Mouse (Mus musculus) brain, embryonic 14.5 days (tissue): ENCODE measurements at regions not wholly inside any gene's neighbourhood (a gene's known extent, or its start where the extent isn't known, plus 50 kb on each side); places are given as distances from the start of the nearest gene placed in this dataset.
"Not testable (repeated sequence)": the region's sequence is repeated elsewhere in the genome, so short reads cannot be mapped to it uniquely, and the experiment has no call there.

Experiments
- DNase-seq: peaks from one replicate; pipeline ENCODE4 v3.0.0-alpha.2; 2011; ENCODE audit warnings: low read depth
- CTCF ChIP-seq: fragments of 200-500 bp; IDR thresholded peaks from 2 replicates; pipeline ENCODE4 v1.5.1; 2012; ENCODE audit warnings: inconsistent platforms, mild to moderate bottlenecking, moderate library complexity, borderline replicate concordance; ENCODE audit not compliant: insufficient read depth, insufficient read length; ENCODE audit errors: extremely low read depth
- POLR2A ChIP-seq: fragments of 200-500 bp; IDR thresholded peaks from 2 replicates; pipeline ENCODE4 v1.6.1; 2012; ENCODE audit warnings: mild to moderate bottlenecking, inconsistent platforms, borderline replicate concordance; ENCODE audit not compliant: poor library complexity, insufficient read depth, insufficient read length, severe bottlenecking; ENCODE audit errors: extremely low read depth

- no peak for DNase-seq
- TF ChIP-seq POLR2A (no peak), CTCF (no peak)
Measured at GRCm38 (mm10) chr13:26865930-26866555, 96.1 kb upstream of the Hdgfl1 start.

DNA sequence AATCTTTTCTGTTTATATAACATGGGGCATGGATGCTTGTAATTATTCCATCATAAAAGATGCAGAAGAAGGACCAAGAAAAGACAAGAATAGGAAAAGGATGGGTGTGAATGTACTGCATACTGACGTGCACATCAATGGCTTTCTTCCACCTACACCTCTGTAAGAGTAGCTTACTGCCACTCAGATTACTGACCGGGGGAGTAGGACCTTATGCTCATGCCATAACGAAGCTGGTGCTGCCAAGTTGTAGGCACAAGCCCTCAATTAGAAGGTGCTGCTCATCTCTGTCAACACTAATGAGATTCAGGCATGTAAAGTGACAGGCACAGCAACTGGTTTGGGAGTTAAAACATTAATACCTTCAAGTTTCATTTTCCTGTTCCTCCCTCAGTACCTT, 97.8 kb upstream of the Hdgfl1 start:
- peak; percentile 39 for DNase-seq
- TF ChIP-seq POLR2A (no peak), CTCF (no peak)

DNA sequence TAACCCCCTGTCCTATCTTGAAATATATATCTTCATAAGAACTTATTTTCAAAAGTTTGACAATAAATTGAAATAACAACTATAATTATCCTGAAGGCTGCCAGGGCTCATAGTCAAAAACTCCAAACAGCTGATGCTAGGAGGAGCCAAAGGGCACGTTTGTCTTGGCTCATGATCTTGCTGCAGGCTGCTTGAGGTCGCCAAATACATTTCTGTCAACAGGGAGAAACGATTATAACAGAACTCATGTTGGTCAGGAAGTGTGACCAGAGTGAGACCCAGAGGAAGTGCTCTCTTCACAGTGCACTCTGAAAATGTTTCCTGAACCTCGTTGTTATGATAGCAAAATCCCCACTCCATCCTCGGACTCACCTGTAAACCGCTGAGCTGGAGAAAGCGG, 140.9 kb upstream of the Prl start:
- TF ChIP-seq POLR2A = no peak
- TF ChIP-seq CTCF = no peak

DNA sequence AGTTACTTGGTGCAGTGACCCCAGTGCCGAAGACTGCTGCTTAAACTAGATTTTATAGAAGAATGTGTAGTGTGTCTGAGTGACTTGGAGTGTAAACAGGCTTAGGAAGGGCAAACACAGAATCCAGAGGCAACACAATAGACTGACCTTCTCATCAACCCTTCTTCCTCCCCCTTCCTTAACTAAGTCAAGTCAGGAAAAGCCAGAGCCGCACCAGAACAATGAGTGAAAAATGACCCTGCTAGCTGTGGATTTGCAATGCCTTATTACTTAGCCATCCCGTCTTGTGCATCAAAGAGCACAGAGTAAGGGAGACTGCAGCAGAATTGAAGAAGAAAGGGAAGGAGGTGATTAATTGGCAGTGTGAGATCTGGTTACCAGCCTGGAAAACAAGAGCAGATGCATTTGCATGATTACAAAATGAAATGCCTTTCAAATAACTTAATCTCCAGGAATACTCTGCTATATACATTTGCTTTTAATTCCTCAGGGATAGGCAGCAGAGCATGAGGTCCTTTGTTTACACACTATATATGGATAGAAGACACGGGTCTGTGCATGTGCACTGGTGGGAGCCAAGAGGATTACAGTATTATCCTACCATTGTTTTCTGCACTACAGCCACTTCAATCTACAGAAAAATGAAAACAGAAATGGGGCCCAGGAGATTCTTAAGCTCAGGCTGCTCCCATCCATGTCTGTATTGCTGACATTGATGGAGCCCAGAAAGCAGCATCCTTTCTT, 124.5 kb upstream of the Prl start:
- TF ChIP-seq POLR2A = no peak
- no peak for TF ChIP-seq CTCF
- DNase-seq = peak; percentile 84

More for the DNA sequence above, 140.9 kb upstream of the Prl start:
- no peak for DNase-seq

DNA sequence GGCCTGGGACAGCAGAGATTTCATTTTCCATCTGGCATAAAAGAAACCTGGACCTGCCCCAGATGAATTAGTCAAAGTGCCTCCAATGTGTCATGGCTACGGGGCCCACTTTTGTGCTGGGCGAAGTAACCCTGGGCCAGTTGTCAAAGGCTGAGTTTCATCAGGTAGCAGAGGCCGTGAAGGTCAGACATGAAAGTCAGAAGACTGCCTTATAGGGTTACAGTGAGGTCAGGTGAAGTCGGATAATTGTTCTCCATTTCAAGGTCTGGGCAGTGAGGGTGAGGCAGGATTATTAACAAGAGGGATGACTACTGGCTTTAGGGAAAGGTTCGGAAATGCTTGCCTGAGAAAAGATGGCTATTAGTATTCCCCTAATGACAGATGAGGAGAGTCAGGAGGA, 123.5 kb upstream of the Prl start:
- TF ChIP-seq POLR2A (no peak), CTCF (no peak)
- no peak for DNase-seq

GRCm38 (mm10) chr13:26940436-26940835, 116.9 kb upstream of the Prl start:
- TF ChIP-seq POLR2A (no peak), CTCF (no peak)
- no peak for DNase-seq

- DNase-seq = peak; percentile 58
- TF ChIP-seq CTCF (no peak), POLR2A (no peak)
Measured at GRCm38 (mm10) chr13:26944487-26944886, 112.9 kb upstream of the Prl start.

- no peak for TF ChIP-seq CTCF
- TF ChIP-seq POLR2A = no peak
- no peak for DNase-seq
Measured at GRCm38 (mm10) chr13:26951461-26951860, 105.9 kb upstream of the Prl start.

- no peak for DNase-seq
- TF ChIP-seq POLR2A = no peak
- TF ChIP-seq CTCF = no peak
Measured at GRCm38 (mm10) chr13:26953834-26954233, 103.5 kb upstream of the Prl start.

DNA sequence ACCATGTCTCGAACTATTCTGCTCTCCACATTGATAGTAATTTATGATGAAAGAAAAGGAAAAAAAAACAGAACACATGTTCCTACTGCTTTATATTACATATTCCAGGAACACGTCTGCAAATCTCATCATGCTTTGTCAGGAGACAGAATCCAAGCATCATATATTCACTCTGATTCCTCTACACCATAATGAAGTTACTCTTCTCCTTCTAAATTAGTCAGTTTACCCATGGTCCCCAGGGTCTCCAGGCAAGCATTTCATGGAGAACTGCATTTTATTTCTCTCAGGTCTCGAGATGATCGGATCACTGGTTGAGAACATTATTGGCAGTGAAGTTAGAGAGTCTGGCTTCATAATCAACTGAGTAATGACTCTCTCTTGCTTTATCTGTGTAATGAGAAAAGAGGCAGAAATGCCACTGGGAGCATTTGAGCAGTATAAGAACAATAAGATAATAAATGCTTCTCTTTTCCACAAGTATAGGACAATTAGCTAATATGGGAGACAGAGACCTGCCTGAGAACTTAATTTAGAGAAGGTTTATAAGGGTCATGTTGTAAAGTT, 97.8 kb upstream of the Prl start:
- TF ChIP-seq POLR2A (no peak), CTCF (no peak)
- DNase-seq = peak; percentile 10

DNA sequence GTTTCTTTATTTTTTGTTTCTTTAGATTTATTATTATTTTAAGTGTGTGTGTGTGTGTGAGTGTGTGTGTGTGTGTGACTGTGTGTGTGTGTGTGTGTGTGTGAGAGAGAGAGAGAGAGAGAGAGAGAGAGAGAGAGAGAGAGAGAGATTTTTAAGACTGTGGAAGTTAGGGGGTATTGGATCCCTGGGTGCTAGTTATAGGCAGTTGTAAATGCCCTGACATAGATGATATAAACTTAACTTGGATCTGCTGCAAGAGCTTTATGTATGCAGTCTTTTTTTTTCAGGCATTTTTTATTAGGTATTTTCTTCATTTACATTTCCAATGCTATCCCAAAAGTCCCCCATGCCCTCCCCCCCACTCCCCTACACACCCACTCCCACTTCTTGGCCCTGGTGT, 96.8 kb upstream of the Prl start:
- DNase-seq = not testable (repeated sequence)

DNA sequence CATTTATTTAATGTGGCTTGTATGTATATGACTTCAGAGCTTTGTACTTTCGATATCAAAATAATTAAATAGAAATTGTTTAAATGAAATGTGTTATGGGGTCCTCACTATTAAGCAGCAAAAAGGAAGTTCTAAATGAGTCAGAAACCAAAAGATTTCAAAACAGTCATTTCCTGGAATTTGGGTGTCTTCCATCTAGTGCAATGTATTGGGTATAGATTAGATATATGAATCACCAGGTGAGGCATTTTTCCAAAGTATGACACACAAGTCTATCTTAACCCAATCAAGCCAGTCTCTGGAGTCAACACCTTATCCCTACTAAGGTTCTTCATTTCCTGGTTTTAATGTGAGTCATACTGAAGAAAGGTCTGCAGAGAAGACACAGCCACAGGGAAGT, 81.3 kb upstream of the Prl start:
- no peak for DNase-seq
- TF ChIP-seq POLR2A (no peak), CTCF (no peak)

- TF ChIP-seq CTCF (no peak), POLR2A (no peak)
- DNase-seq = no peak
Measured at GRCm38 (mm10) chr13:26980475-26980874, 76.9 kb upstream of the Prl start.
